Mouse (Mus musculus) left cerebral cortex, postnatal 14 days (tissue): ENCODE results near the gene Ccdc163. TPM values are rescaled to one million over a fixed set of nuclear protein-coding genes. Genes with fewer than 3 reads are reported as not detected.

Experiments used
- total RNA-seq, 2 experiments: library from RNA; stranded (reverse); gene quantifications; 2 replicates each; pipeline ENCODE4 v1.2.3; 2021

Ccdc163 gene
- total RNA-seq, 2 experiments from 2014 or later, result 3.3 to 5.2 TPM

Other genes with a start within 250 kb of the Ccdc163 start
- 10 to 100 TPM; 93.4 to 95.0 TPM for gene Mast2, start 244.3 kb upstream of the Ccdc163 start, total RNA-seq
- gene Ipp, start 201.0 kb upstream of the Ccdc163 start, total RNA-seq, result 10 to 100 TPM; 18.5 to 19.9 TPM
- gene Tmem69, start 152.6 kb upstream of the Ccdc163 start, total RNA-seq, result 10 to 100 TPM; 10.2 to 11.3 TPM
- 10 to 100 TPM; 31.9 to 35.6 TPM for gene Gpbp1l1, start 150.9 kb upstream of the Ccdc163 start, total RNA-seq
- 1 to 10 TPM; 4.6 to 5.7 TPM for gene Ccdc17, start 111.9 kb upstream of the Ccdc163 start, total RNA-seq
- 10 to 100 TPM; 47.6 to 49.9 TPM for gene Nasp, start 80.6 kb upstream of the Ccdc163 start, total RNA-seq
- 100 to 1,000 TPM; 501 TPM for gene Akr1a1, start 56.8 kb upstream of the Ccdc163 start, total RNA-seq
- gene Prdx1, start 23.0 kb upstream of the Ccdc163 start, total RNA-seq, result 100 to 1,000 TPM; 163 to 170 TPM
- 10 to 100 TPM; 14.6 to 17.0 TPM for gene Mmachc, start 103 bp upstream of the Ccdc163 start, total RNA-seq
- 1 to 10 TPM; 4.1 to 4.8 TPM for gene Tesk2, start 12.4 kb downstream of the Ccdc163 start, total RNA-seq
- gene Toe1, start 99.1 kb downstream of the Ccdc163 start, total RNA-seq, result 10 to 100 TPM; 12.1 to 12.7 TPM
- 1 to 10 TPM; 1.5 to 3.2 TPM for gene Mutyh, start 99.2 kb downstream of the Ccdc163 start, total RNA-seq
- gene Hpdl, start 113.2 kb downstream of the Ccdc163 start, total RNA-seq, result under 1 TPM; 0.44 to 0.72 TPM
- gene Zswim5, start 168.9 kb downstream of the Ccdc163 start, total RNA-seq, result 1 to 10 TPM; 7.2 to 9.0 TPM